Mouse (Mus musculus) CD4-positive, CD25-positive, alpha-beta regulatory T cell (primary cell): Measurements from ENCODE around the gene Lztr1. TPM values are rescaled to one million over a fixed set of nuclear protein-coding genes. Genes with fewer than 3 reads are reported as not detected.

Source experiments
- polyA plus RNA-seq: library from polyadenylated mRNA; unstranded; fragments of 100-300 nt; shearing (Covaris generic); gene quantifications from one replicate; pipeline ENCODE4 v1.2.1, GENCODE M21; 2017

The Lztr1 gene
- polyA plus RNA-seq = 72.2 TPM

DNA sequence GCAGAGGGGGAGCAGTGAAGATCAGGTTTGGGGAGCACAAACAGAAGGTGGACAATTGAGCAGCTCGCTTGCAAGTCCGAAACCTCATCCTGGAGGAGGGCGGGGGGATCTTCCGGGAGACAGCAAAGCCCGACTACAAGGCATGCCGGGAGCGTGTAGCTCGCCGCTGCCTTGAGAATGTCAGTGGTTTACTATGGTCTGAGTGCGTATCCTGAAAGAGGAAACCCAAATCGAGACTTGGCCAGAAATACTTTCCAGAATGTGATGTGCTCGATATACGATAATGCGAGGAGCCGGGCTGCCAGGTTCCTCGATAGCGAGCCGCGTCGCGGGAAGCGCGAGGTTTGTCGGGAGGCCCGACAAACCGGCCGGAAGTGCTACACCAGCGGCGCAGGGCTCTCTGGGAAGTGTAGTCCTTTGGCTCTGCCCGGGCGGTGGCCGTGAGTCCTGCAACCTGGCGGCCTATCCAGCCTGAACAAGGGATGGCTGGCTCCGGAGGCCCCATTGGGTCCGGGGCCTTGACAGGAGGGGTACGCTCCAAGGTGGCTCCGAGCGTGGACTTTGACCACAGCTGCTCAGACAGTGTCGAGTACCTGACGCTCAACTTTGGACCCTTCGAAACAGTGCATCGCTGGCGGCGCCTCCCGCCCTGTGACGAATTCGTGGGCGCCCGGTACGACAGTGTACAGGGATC, at the start of gene Lztr1:
Gene Lztr1, plus strand, starts transcription at position 143 of the 694 bp plus-strand sequence.

DNA sequence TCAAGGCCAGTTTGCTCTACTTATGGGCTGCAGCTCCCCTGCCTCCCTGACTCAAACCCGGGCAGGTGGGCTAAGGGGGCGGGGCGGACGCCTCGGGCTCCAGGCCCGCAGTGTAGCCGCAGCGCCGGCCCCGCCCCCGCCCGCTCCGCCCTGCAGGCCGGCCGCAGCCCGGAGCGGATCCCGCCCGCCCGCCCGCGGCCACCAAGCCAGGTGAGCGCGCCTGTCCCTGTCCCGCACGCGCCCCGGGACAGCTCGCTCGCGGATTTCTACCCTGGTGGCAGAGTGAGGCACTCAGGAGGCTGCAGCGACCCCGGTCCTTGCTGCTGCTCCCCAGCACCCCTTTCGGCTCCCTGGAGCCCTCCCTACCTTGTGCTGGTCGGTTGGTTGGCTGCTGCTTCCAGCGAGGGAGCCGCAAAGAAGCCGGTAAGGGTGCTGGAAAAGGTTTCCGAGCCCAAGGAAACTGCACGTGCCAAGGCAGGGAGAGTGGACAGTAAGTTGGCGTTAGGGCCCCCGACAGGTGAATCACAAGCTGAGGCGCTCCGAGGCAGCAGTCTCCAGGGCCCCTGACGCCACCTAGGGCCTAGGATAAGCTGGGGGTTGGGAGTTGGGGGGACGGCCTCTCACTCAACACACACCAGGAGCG, 18.9 kb upstream of the Lztr1 start, which contains the start of gene Aifm3:
Gene Aifm3, plus strand, starts transcription at position 143 of the 643 bp plus-strand sequence.

DNA sequence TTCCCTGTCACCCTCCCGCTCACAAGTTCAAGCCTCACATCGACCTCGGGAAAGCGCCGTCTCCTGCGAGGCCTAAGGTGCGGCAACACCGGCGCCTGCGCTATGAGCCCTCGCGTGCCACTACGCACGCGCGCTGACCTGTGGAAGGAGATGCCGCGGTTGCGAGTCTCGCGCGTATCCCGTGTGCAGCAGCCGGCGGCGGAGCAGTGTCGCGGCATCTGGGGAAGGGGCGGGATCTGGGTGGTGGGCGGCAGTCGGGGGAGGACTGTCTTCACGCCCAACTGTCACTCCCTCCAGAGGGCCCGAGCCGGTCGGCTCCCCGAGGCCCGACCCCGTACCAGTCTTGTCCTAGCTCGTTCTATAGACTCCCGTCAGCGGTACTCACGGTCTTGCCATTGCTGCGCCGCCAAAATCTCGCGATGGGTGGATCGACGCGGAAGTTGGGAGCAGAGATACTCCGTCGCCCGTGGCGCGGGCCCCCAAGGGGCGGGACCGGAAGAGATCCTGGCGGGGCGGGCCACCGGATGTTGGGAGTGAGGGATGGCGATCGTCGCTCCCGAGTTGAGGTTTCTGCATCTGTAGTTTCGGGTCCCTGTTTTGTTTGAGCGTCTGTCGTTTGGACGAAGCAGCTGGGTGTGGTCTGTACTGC, 22.3 kb downstream of the Lztr1 start, which contains the start of gene Thap7:
Gene Thap7, minus strand, starts transcription at position 497 of the 649 bp plus-strand sequence.

DNA sequence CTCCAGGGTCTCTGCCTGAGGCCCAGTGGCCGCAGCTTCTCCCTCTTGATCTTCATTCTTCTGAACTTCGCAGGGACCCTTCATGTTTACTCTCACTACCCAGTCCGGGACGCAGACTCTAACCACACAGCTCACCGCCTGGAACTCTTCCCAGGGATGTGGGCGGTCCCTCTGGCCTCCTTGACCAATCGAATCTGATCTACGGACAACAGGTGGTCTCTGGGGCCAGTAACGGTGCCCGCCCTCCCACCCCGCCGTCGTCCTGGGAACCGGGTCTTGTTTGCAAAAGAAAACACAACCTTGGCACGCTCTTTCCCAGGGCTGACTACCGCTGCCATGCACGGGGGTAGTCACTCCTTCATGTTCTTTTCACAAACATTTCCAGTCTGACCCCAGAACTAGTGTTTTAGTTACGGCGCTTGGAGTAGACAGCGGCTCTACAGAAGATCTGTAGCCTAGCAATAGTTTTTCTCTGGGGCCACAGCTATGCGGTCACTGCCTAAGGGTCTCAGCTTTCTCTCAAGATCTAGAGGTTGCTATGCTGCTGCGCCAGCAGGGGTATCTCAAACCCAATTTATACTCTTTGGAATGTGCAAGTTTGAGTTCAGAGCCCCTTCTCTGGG, 52.8 kb downstream of the Lztr1 start, which contains the start of gene Lrrc74b:
Gene Lrrc74b, minus strand, starts transcription at position 120 of the 623 bp plus-strand sequence.

DNA sequence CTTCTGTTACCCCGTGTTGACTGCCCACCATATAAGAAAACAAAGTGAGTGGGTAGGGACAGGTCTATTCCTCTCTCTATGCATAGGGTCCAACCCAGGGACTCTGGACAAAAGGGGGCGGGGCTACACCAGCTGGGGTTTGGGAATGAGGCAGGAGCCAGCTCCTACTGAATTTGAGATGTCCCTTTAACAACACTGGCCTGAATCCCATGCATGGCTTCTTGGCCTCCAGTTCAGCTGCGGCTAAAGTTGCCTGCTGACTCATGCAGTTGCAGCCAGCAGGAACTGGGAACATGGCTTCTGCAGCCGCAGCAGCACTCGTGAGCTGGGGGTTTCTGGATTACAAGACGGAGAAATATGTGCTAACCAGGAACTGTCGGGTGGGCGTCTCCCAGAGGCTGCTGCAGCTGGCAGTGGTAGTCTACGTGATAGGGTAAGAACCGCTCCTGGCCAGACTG, 53.3 kb downstream of the Lztr1 start, which contains the start of gene P2rx6:
Gene P2rx6, plus strand, starts transcription at position 135 of the 458 bp plus-strand sequence.

Other genes with a start within 250 kb of the Lztr1 start
- gene Tmem191c, start 232.6 kb upstream of the Lztr1 start, polyA plus RNA-seq = 145 TPM
- 0.29 TPM for gene Serpind1, start 177.3 kb upstream of the Lztr1 start, polyA plus RNA-seq
- gene Snap29, start 102.7 kb upstream of the Lztr1 start, polyA plus RNA-seq = 19.4 TPM
- 71.0 TPM for gene Pi4ka, start 102.4 kb upstream of the Lztr1 start, polyA plus RNA-seq
- 65.7 TPM for gene Crkl, start 56.7 kb upstream of the Lztr1 start, polyA plus RNA-seq
- gene Aifm3, start 19.1 kb upstream of the Lztr1 start, polyA plus RNA-seq = not detected
- gene Thap7, start 22.4 kb downstream of the Lztr1 start, polyA plus RNA-seq = 80.5 TPM
- not detected for gene Lrrc74b, start 52.6 kb downstream of the Lztr1 start, polyA plus RNA-seq
- gene P2rx6, start 53.2 kb downstream of the Lztr1 start, polyA plus RNA-seq = not detected
- gene Slc7a4, start 74.5 kb downstream of the Lztr1 start, polyA plus RNA-seq = 1.6 TPM
- gene Smpd4, start 110.7 kb downstream of the Lztr1 start, polyA plus RNA-seq = 20.8 TPM
- 0.72 TPM for gene Ccdc74a, start 137.8 kb downstream of the Lztr1 start, polyA plus RNA-seq
- gene Med15, start 224.2 kb downstream of the Lztr1 start, polyA plus RNA-seq = 134 TPM